Mouse (Mus musculus) midbrain, postnatal 0 days (tissue): ENCODE measurements at regions not wholly inside any gene's neighbourhood (a gene's known extent, or its start where the extent isn't known, plus 50 kb on each side); places are given as distances from the start of the nearest gene placed in this dataset.

Experiments used
- ATAC-seq: fragments of 200-750 bp; cut with Nextera tagmentation; 2 replicates; pipeline ENCODE4 v1.8.0; 2017; ENCODE audit warnings: moderate number of reproducible peaks, mild to moderate bottlenecking, moderate TSS enrichment, moderate library complexity; ENCODE audit not compliant: low FRiP score
- DNase-seq: peaks from one replicate; pipeline ENCODE4 v3.0.0-alpha.2; 2015; ENCODE audit warnings: low spot score
- H3K27ac ChIP-seq: fragments of 300-500 bp; sonication (generic); 2 replicates; pipeline ENCODE4 v1.5.1; 2014; ENCODE audit warnings: low read depth, mild to moderate bottlenecking, low read length, mixed read lengths
- H3K27me3 ChIP-seq: fragments of 300-500 bp; sonication (generic); 2 replicates; pipeline ENCODE4 v1.6.1; 2014; ENCODE audit warnings: low read length, control low read depth, mixed read lengths; ENCODE audit not compliant: insufficient read depth
- H3K36me3 ChIP-seq: fragments of 300-500 bp; sonication (generic); 2 replicates; pipeline ENCODE4 v1.6.1; 2014; ENCODE audit warnings: low read length, control low read depth, mixed read lengths; ENCODE audit not compliant: insufficient read depth
- H3K4me1 ChIP-seq: fragments of 300-500 bp; sonication (generic); 2 replicates; pipeline ENCODE4 v1.6.1; 2014; ENCODE audit warnings: mild to moderate bottlenecking, control low read depth, antibody characterized with exemption, low read length, mixed read lengths; ENCODE audit not compliant: insufficient read depth
- H3K4me2 ChIP-seq: fragments of 300-500 bp; sonication (generic); 2 replicates; pipeline ENCODE4 v1.6.1; 2014; ENCODE audit warnings: low read depth, mild to moderate bottlenecking, low read length, mixed read lengths; ENCODE audit not compliant: poor library complexity, severe bottlenecking
- H3K4me3 ChIP-seq: fragments of 300-500 bp; sonication (generic); 2 replicates; pipeline ENCODE4 v1.5.1; 2014; ENCODE audit warnings: low read depth, mild to moderate bottlenecking, low read length, moderate library complexity
- H3K9ac ChIP-seq: fragments of 300-500 bp; sonication (generic); replicated peaks from 2 replicates; pipeline ENCODE4 v1.6.1; 2014; ENCODE audit warnings: mild to moderate bottlenecking, low read length, moderate library complexity, mixed read lengths; ENCODE audit not compliant: poor library complexity, severe bottlenecking
- H3K9me3 ChIP-seq: fragments of 300-500 bp; sonication (generic); 2 replicates; pipeline ENCODE4 v1.6.1; 2016; ENCODE audit warnings: low read length, control low read depth
- CTCF ChIP-seq: IDR thresholded peaks from 2 replicates; pipeline ENCODE4 v1.5.1; 2016; ENCODE audit warnings: antibody characterized with exemption, mild to moderate bottlenecking
- WGBS: fragments of 180-500 bp; shearing (Covaris S2); extraction: QIAGEN DNeasy Blood & Tissue Kit; methylation state at CpG from one replicate; pipeline ENCODE4 v1.1.7; 2014; 5-methylcytosine and 5-hydroxymethylcytosine counted together

- TF ChIP-seq CTCF, result no peak
- Histone ChIP-seq H3K4me1 (no peaks in the 10 kb centered on the region), H3K4me2 (no peak overlapping the region), H3K9me3 (no peaks in the 10 kb centered on the region), H3K9ac (no peak overlapping the region), H3K36me3 (no peaks in the 10 kb centered on the region), H3K27me3 (no peaks in the 10 kb centered on the region), H3K27ac (no peak overlapping the region), H3K4me3 (no peak overlapping the region)
- WGBS, result 76% methylated on average over 12 of the region's 12 CpGs
- DNase-seq (no peak), ATAC-seq (no peak)
These were observed 252.0 kb downstream of the Rplp1 start for GRCm38 (mm10) chr9:61662055-61663028.

- Histone ChIP-seq H3K4me2 (no peak overlapping the region), H3K4me3 (no peak overlapping the region), H3K9ac (no peak overlapping the region), H3K27me3 (no peaks in the 10 kb centered on the region), H3K27ac (no peak overlapping the region), H3K4me1 (no peaks in the 10 kb centered on the region), H3K9me3 (no peaks in the 10 kb centered on the region), H3K36me3 (no peaks in the 10 kb centered on the region)
- no peak for DNase-seq
- no peak for TF ChIP-seq CTCF
- ATAC-seq, result no peak
- WGBS, result 93% methylated on average over 3 of the region's 3 CpGs
These were observed 254.2 kb downstream of the Rplp1 start for GRCm38 (mm10) chr9:61660191-61660590.

- ATAC-seq, result no peak
- no peak overlapping the region for H3K27ac ChIP-seq
These were observed 256.3 kb downstream of the Rplp1 start for GRCm38 (mm10) chr9:61657996-61658395.

GRCm38 (mm10) chr9:61655433-61655981 lies 258.8 kb downstream of the Rplp1 start:
- Histone ChIP-seq H3K4me3 (no peak overlapping the region), H3K9me3 (no peaks in the 10 kb centered on the region), H3K36me3 (no peaks in the 10 kb centered on the region), H3K4me1 (no peaks in the 10 kb centered on the region), H3K27me3 (no peaks in the 10 kb centered on the region), H3K9ac (no peak overlapping the region), H3K4me2 (no peak overlapping the region), H3K27ac (no peak overlapping the region)
- no peak for ATAC-seq
- no peak for TF ChIP-seq CTCF
- WGBS, result 67% methylated on average over 9 of the region's 9 CpGs
- DNase-seq, result peak; percentile 54

More at GRCm38 (mm10) chr9:61657996-61658395, 256.3 kb downstream of the Rplp1 start:
- no peak overlapping the region for H3K4me3 ChIP-seq
- DNase-seq, result no peak
- no peak overlapping the region for H3K4me2 ChIP-seq
- 89% methylated on average over 8 of the region's 8 CpGs for WGBS
- no peaks in the 10 kb centered on the region for H3K9me3 ChIP-seq
- TF ChIP-seq CTCF, result no peak
- H3K27me3 ChIP-seq, result no peaks in the 10 kb centered on the region
- no peaks in the 10 kb centered on the region for H3K36me3 ChIP-seq
- no peaks in the 10 kb centered on the region for H3K4me1 ChIP-seq
- H3K9ac ChIP-seq, result no peak overlapping the region

GRCm38 (mm10) chr9:61645661-61646425 lies 268.5 kb downstream of the Rplp1 start:
- Histone ChIP-seq H3K27ac (no peak overlapping the region), H3K4me1 (peaks cover 6% of the 10 kb centered on the region; the same call in 1 of the 2 replicates), H3K27me3 (no peaks in the 10 kb centered on the region), H3K9me3 (no peaks in the 10 kb centered on the region), H3K4me3 (no peak overlapping the region), H3K9ac (no peak overlapping the region), H3K4me2 (peak overlapping the region; percentile 7; the same call in 1 of the 2 replicates), H3K36me3 (no peaks in the 10 kb centered on the region)
- WGBS, result 37% methylated on average over 20 of the region's 20 CpGs
- ATAC-seq (no peak), DNase-seq (peak; percentile 62)
- TF ChIP-seq CTCF, result no peak
